Mouse (Mus musculus) right cerebral cortex, postnatal 14 days (tissue): ENCODE data around the gene Smoc1.

Experiments used
- DNase-seq: peaks from one replicate; pipeline ENCODE4 v3.0.0; 2022

Gene Smoc1

GRCm38 (mm10) chr12:81235456-81236330 is 209.1 kb downstream of the Smoc1 start:
- no peak for DNase-seq
